Mouse (Mus musculus): ENCODE results near the gene Chaf1b.

DNA sequence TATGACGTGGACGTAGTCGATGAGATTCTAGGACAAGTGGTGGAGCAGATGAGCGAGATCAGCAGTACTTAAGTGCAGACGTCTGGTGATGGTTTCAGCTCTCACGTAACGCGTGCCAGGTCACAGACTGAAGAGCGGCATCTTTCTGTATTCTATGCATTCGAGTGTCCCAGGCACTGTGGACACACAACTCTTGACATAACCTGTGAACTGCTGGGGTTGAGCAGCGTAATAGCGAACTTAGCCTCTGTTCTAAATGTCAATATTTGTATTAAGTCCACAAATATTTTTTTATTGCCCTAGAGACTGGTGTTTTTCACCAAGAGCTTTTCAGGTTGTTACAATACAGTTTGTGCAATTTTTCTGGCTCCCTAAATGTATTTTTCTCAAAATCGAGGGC lies 8.9 kb upstream of the Chaf1b start:
- TF ChIP-seq POLR2A (IDR thresholded peaks at IDR 0.05; ENCODE audit: borderline replicate concordance, extremely low read depth, low read depth, low read length) = no peak
- TF ChIP-seq CTCF (IDR thresholded peaks at IDR 0.05; ENCODE audit: insufficient read depth, low read length) = no peak
